Mouse (Mus musculus): ENCODE measurements around the gene Olfml2a.

The Olfml2a gene

GRCm38 (mm10) chr2:38939047-38939446 lies 7.3 kb downstream of the Olfml2a start:
- DNase-seq: no peak

GRCm38 (mm10) chr2:38941426-38941825 lies 9.6 kb downstream of the Olfml2a start:
- no peak for DNase-seq

DNA sequence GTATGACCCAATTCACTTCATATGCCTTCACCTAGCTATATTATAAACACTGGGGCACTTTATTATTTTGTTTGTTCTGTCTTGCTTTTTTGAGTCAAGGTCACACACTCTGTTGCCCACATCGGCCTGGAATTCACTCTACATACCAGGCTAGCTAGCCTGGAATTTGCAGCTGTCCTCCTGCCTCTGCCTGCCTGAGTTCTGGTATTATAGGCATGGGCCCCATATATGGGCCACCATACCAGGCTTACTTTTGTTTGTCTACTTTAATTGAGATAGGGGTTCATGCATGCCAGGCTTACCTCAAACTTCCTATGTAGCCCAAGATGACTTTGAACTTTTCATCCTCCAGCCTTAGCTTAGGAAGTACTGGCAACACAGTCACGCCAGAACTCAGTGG lies 10.1 kb downstream of the Olfml2a start:
- DNase-seq: no peak

GRCm38 (mm10) chr2:38943161-38943560 lies 11.4 kb downstream of the Olfml2a start:
- DNase-seq: no peak

GRCm38 (mm10) chr2:38943977-38944376 lies 12.2 kb downstream of the Olfml2a start:
- no peak for DNase-seq

- no peak for DNase-seq
These were observed 12.8 kb downstream of the Olfml2a start for GRCm38 (mm10) chr2:38944460-38945161.

GRCm38 (mm10) chr2:38947566-38947965 lies 15.8 kb downstream of the Olfml2a start:
- DNase-seq: no peak

DNA sequence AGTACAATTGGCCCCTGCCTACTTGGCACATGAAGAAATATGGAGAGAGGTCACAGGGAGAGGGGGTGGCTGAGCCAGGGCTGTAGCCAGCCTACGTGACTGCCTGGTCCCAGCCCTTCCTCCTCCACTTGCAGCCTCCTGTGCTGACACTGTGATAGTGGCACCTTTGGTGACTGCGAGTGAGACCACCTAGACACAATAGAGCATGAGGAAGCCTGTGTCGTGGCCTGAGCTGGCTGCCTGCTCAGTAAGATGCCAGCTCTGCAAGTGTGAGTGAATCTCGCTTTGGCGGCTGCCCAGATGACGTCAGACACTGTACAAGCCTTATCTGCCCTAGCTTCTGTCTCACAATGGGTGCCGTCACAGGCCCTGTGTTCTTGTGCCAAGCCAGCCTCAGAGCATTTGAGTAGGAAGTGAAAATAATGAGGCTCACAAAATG lies 18.5 kb downstream of the Olfml2a start:
- no peak for DNase-seq

- no peak for DNase-seq
These were observed 21.5 kb downstream of the Olfml2a start for GRCm38 (mm10) chr2:38953152-38953883.

DNA sequence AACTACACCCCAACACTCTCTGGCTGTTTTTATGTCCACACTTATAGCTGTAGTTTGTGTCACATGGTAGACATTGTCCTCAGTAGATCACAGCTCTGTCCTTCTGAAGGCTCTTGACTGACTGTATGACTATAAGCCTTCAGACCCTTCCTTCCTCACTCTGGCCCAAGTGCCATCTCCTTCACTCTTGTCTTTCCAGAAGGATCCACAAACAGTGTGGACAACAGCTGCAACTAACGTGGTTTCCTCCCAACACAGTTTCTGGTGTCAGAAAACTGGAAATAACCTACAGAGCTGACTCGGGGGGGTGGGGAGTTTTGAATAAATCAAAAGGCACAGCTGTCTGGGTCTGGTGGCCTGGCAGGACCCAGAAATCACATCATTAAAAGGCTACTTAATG lies 24.3 kb downstream of the Olfml2a start:
- no peak for DNase-seq

DNA sequence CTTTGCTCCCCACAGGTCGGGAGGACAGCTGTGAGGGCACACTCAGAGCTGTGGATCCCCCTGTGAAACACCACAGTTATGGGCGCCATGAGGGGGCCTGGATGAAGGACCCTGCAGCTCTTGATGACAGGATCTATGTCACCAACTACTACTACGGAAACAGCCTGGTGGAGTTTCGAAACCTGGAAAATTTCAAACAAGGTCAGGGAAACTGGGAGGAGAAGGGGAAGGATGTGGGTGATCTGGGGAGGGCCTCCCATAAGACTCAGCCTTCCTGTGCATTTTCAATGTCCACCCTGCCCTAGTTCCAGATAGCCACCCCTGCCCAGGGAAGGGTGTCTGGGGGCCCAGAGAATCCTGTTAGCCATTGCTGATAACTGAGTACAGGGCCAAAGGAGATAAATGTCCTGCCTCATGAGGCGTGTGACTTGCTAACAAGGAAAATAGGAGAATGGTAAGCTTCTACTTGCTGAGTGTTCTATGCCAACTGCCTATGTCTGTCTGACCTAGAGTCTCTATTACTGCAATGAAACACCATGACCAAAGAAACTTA lies 26.0 kb downstream of the Olfml2a start:
- no peak for DNase-seq

DNA sequence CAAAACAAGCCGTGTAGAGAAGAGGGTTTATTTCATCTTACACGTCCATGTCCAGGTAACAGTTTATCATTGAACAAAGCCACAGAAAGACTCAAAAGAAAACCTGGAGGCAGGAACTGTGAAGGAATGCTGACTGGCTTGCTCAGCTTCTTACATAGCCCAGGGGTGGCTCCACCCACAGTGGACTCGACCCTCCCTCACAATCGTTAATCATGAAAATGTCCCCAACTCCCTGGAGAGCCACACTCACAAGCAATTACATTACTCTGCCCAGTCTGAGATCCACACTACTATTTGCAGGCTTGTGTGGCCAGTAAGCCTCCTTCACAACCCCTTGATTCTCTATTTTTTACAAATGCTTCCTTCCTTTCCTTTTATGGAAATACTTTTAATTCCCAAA lies 32.4 kb downstream of the Olfml2a start:
- peak; percentile 76 for DNase-seq

DNA sequence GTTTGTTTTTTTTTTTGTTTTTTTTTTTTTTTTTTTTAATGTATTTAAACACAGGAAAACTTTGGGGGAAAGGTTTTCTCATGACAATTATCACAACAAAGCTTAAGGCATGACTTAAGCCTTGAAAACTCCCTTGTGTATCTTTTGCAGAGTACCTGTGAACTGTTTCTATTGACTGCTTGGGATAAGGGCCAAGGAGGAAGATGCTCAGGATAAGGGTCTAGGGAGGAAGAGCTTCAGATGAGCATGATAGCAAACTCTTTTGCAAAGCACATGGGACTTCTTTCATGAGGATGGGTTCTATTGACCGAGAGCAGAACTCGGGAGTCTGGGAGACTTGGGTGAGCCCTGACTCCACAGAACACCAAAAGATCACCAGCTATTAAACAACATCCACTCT lies 37.9 kb downstream of the Olfml2a start:
- DNase-seq: no peak

DNA sequence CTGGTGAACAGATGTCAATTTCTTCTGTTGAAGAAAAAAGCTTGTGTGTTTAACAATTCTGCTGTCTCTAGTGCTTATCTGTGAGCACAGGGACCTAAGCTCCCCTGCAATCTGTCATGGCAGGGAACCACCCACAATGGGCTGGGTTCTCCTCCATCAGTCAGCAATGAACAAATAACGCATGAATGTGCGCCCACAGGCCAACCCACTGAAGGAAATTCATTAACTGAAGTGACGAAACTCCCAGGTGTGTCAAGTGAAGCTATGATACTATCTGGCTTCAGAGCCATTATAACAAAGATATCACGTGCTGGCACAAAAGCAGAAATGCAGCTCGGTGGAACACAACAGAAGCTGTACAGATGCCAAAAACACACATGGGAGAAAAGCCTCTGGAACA lies 38.3 kb downstream of the Olfml2a start:
- no peak for DNase-seq

GRCm38 (mm10) chr2:38973223-38973622 lies 41.4 kb downstream of the Olfml2a start:
- no peak for DNase-seq

DNA sequence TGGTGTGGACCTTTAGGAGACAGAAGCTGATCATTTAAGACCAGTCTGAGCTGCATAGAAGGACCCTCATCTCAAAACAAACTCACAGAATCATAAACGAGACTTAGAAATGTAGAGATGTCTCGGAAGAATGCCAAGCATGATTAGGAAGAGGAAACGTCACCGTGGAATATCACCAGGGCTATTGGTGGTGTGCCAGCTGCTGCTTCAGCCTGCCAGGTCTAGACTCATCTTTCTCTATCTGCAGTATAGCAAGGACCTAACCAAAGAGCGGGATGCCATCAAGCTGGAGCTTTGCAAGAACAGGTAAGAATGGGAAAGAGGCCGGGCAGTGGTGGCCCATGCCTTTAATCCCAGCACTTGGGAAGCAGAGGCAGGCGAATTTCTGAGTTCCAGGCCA lies 41.9 kb downstream of the Olfml2a start:
- DNase-seq: no peak

DNA sequence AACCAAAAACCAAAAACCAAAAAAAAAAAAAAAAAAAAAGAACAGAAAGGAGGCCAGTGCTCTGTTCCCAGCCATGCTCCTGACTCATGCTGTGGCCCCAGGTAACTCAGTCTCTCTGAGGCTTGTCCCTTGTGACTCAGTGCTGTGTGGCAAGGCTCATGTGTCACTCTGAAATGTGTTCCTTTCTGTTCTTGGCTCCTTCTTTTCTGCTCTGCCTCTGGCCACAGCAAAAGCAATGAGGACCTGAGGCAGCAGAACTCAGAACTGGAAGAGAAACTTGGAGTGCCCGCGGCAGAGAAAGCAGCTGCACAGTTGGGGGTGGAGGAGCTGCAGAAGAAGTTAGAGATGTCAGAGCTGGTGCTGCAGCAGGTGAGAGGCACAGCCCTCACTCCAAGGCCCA lies 42.4 kb downstream of the Olfml2a start:
- DNase-seq: no peak

DNA sequence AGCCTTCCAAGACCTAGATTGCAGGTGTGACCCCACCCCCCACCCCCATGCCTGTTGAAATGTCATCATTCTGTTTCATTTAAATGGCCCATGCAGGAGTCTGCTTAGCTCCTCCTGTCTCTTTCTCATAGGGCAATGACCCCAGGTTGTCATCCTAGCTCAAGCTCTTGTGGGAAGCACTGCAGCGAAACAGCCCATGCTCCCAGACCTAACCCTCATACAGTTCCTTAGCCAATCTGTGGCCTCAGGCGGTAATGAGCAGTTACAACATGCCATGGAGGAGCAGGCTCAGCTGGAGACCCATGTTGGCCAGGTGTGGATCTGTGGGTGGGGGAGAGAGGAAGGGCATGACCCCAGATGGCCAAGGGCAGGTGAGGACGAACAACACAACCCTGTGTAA lies 43.4 kb downstream of the Olfml2a start:
- no peak for DNase-seq

DNA sequence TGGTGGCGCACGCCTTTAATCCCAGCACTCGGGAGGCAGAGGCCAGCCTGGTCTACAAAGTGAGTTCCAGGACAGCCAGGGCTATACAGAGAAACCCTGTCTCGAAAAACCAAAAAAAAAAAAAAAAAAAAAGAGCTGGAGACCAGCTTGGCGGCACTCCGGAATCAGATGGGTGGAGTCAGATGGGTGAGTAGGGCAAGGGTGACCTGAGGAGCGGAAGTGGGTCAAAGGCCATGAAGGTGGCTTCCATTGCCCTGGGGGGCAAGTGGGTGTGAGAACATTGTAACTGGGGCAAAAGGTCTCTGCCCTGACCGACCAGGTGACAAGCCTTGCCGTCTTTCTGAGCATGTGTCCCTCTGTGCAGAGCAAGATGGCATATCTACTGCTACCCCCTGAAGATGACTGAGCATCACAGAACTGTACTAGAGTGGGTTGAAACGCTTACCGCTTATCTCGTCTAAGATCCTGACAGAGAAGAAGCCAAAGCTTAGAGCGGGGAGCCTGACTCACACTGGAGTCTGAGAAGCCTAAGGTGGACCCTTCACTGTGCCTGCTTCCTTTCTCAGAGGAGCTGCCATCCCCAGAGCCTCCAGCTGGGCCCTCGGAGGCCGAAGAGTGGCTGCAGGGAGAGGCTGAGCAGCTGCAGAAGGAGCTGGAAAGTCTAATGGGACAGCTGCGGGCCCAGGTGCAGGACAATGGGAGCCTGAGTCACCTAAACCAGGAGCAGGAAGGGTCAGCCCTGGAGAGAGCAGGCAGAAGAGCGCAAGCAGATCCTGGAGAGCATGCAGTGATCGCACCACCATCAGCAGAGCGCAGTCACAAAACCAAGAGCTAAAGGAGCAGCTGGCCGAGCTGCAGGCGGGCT lies 44.4 kb downstream of the Olfml2a start:
- no peak for DNase-seq

- DNase-seq: no peak
These were observed 46.1 kb downstream of the Olfml2a start for GRCm38 (mm10) chr2:38977837-38978236.

- no peak for DNase-seq
These were observed 51.7 kb downstream of the Olfml2a start for GRCm38 (mm10) chr2:38983456-38983855.

DNA sequence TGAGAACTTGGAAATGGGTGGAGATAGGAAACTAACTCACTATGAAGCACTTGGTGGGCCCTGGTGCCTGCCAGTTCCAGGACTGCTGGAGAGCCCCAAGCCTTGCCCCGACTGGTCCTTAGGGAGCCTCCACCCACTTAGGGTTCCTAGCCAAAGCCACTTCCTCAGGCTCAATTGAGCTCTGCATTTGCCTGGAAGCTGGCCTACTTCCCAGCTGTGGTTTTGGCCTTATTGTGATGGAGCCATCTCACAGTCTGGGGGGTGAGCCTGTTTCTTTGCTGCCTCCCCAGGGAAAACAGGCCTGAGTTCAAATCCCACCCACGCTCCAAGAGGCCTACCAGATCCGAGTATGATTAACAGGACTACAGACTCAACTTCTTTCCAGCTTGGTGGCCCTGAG lies 54.8 kb downstream of the Olfml2a start:
- DNase-seq: no peak

DNA sequence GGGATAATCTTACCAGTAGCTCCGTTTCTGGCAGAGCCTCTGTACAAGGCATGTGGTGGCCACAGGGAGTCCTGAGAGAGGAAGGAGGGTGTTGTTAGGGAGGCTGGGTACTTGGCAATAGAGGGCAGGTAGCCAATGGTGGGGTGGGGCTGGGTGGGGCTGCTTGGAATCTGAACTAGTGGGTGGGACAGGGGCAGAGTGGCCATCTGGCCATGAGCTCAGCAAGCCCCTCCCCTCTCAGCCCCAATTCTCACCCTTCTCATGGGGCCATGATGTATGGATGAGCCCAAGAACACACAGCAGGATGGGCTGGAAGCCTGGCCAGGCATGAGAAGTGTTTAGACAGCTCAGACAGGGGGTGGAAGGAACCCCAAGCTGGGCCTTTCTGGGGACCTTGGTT lies 55.6 kb downstream of the Olfml2a start:
- DNase-seq: no peak

Data from embryo, embryonic 11 days (tissue).